Mouse (Mus musculus) liver, embryonic 13.5 days (tissue): ENCODE measurements around the gene Tmem161b. TPM values are rescaled to one million over a fixed set of nuclear protein-coding genes. Genes with fewer than 3 reads are reported as not detected.
"Not testable (repeated sequence)": the region's sequence is repeated elsewhere in the genome, so short reads cannot be mapped to it uniquely, and the experiment has no call there.

ENCODE experiments used
- ATAC-seq: fragments of 200-750 bp; cut with Nextera tagmentation; 2 replicates; pipeline ENCODE4 v1.8.0; 2017; ENCODE audit warnings: low read depth, mild to moderate bottlenecking, moderate number of reproducible peaks, moderate library complexity
- DNase-seq: peaks from one replicate; pipeline ENCODE4 v3.0.0; 2022
- H3K27ac ChIP-seq: fragments of 300-500 bp; sonication (generic); 2 replicates; pipeline ENCODE4 v1.5.1; 2015; ENCODE audit warnings: moderate library complexity, mild to moderate bottlenecking, inconsistent platforms
- H3K27me3 ChIP-seq: fragments of 300-500 bp; sonication (generic); 2 replicates; pipeline ENCODE4 v1.6.1; 2015; ENCODE audit warnings: mild to moderate bottlenecking, inconsistent platforms
- H3K36me3 ChIP-seq: fragments of 300-500 bp; sonication (generic); 2 replicates; pipeline ENCODE4 v1.6.1; 2015; ENCODE audit warnings: mild to moderate bottlenecking, inconsistent platforms
- H3K4me1 ChIP-seq: fragments of 300-500 bp; sonication (generic); replicated peaks from 2 replicates; pipeline ENCODE4 v1.6.1; 2015; ENCODE audit warnings: inconsistent platforms
- H3K4me2 ChIP-seq: fragments of 300-500 bp; sonication (generic); 2 replicates; pipeline ENCODE4 v1.6.1; 2015; ENCODE audit warnings: inconsistent platforms, mild to moderate bottlenecking, moderate library complexity
- H3K4me3 ChIP-seq: fragments of 300-500 bp; sonication (generic); replicated peaks from 2 replicates; pipeline ENCODE4 v1.5.1; 2015; ENCODE audit warnings: mild to moderate bottlenecking, inconsistent platforms
- H3K9ac ChIP-seq: fragments of 300-500 bp; sonication (generic); 2 replicates; pipeline ENCODE4 v1.6.1; 2015; ENCODE audit warnings: mild to moderate bottlenecking, inconsistent platforms
- H3K9me3 ChIP-seq: fragments of 300-500 bp; sonication (generic); replicated peaks from 2 replicates; pipeline ENCODE4 v1.6.1; 2016; ENCODE audit warnings: inconsistent platforms
- WGBS: fragments of 180-500 bp; shearing (Covaris S2); methylation state at CpG from one replicate; pipeline ENCODE4 v1.1.7; 2015; ENCODE audit not compliant: insufficient replicate concordance; 5-methylcytosine and 5-hydroxymethylcytosine counted together
- polyA plus RNA-seq: library from polyadenylated mRNA; unstranded; fragments of >200 nt; fragmentation: Nextera tagmentation; extraction: Ambion mirVana; gene quantifications from 2 replicates; pipeline ENCODE4 v1.2.1, GENCODE M21; 2015

Tmem161b gene
- 6.0 and 6.8 TPM in 2 replicates for polyA plus RNA-seq

DNA sequence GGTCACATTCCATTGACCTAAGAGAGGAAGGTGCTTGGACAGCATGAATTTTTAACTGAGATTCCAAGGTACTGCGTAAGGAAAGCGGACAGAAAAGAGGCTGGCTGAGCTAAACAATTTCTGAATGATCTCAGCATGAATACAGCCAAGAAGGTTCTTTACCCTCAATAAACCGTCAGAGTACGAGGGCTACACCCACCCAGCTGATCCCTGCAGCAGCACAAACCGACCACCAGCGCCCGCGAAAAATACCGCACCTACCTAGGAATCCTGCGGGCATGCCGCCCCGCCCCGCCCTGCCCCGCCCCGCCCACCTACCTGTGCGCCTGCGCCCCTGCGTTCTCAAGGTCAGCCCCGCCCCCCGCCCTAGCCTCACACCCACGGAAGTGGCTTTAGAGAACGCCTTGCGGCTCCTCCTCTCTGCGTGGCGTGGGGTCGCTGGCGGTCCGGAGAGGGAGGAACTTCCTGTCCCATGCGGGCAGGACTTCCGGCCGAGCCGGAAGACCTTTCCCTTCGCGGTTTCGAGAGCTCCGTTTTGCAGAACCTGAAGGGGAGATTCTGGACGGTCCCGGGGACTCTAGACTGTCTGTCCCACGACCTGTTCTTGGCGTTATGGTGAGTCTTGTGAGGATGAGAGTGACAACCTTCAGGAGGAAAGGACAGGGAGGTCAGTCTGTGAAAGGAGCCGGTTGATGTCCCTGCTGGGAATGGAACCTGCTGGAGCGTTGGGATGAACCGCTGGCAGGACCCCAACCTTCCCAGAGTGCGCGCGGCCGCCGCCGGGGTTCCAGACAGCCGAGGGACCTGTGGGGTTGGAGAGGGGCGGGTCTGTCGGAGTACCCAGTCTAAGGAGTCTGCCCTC is at the start of gene Tmem161b:
Tmem161b (plus strand) TSS at position 477 of the 862 bp plus-strand sequence.
- DNase-seq (peak; percentile 78), ATAC-seq (peak; percentile 99)
- Histone ChIP-seq H3K4me2 (peak within 1 kb of the TSS; percentile 91), H3K27ac (peak within 1 kb of the TSS; percentile 71), H3K36me3 (no peaks in the 10 kb centered on the region), H3K4me1 (peaks cover 16% of the 10 kb centered on the region), H3K9me3 (no peaks in the 10 kb centered on the region), H3K4me3 (peak within 1 kb of the TSS; percentile 78), H3K27me3 (no peaks in the 10 kb centered on the region), H3K9ac (peak within 1 kb of the TSS; percentile 82)
- WGBS: under 1% methylated on average over 48 of the region's 52 CpGs

DNA sequence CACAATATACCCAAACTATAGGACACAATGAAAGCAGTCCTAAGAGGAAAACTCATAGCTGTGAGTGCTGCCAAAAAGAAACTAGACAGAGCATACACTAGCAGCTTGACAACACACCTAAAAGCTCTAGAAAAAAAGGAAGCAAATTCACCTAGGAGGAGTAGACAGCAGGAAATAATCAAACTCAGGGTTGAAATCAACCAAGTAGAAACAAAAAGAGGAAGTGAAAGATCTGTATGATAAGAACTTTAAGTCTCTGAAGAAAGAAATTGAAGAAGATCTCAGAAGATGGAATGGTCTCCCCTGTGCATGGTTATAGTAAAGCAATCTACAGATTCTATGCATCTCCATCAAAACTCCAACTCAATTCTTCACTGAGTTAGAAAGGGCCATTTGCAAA is 36.3 kb upstream of the Tmem161b start:
- not testable (repeated sequence) for H3K27ac ChIP-seq, H3K9me3 ChIP-seq, H3K4me3 ChIP-seq, H3K27me3 ChIP-seq, H3K4me2 ChIP-seq, H3K36me3 ChIP-seq, H3K9ac ChIP-seq, DNase-seq, H3K4me1 ChIP-seq, ATAC-seq

DNA sequence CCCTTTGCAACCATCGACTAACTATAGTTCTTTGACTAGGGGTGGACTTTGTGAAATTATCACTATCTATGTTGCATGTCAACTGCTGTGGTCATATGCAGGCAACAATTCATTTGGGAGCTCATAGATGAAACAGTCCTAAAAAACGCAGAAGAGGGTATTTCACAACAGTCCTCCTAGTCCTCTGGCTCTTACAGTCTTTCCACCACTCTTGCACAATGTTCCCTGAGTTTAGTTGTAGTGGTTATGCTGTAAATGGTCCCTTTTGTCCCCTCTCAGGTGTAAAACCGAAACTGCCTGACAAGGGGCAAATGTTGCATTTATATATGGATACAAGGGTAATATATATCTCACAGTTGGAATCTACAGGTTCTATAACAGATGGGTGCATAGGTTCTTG is 29.4 kb upstream of the Tmem161b start:
- 50% methylated on average over 3 of the region's 3 CpGs for WGBS
- H3K9me3 ChIP-seq: no peaks in the 10 kb centered on the region
- no peaks in the 10 kb centered on the region for H3K27me3 ChIP-seq
- H3K4me2 ChIP-seq: no peak overlapping the region
- no peaks in the 10 kb centered on the region for H3K36me3 ChIP-seq
- no peak overlapping the region for H3K9ac ChIP-seq
- ATAC-seq (no peak), DNase-seq (no peak)
- no peak overlapping the region for H3K27ac ChIP-seq
- H3K4me3 ChIP-seq: no peak overlapping the region
- H3K4me1 ChIP-seq: no peaks in the 10 kb centered on the region

DNA sequence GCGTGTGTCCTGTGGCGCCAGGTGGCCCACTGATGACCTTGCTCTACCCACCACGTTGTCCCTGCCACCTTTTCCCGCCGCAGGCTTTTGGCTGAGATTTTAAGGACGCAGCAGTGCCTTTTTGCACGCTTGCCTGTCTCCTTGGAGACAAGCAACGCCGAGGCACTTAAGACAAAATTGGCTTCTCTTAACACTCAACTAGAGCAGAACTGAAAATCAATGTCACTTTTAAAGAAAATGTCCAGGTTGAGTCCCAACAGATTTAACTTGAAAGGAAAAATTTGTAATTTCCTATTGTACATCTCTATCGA is 541 bp downstream of the Tmem161b start:
- DNase-seq: no peak
- H3K36me3 ChIP-seq: no peaks in the 10 kb centered on the region
- no peaks in the 10 kb centered on the region for H3K27me3 ChIP-seq
- ATAC-seq: no peak
- peaks cover 16% of the 10 kb centered on the region for H3K4me1 ChIP-seq
- H3K27ac ChIP-seq: peak overlapping the region; percentile 71
- WGBS: 2% methylated on average over 10 of the region's 10 CpGs
- H3K9ac ChIP-seq: peak overlapping the region; percentile 82
- H3K9me3 ChIP-seq: no peaks in the 10 kb centered on the region
- peak overlapping the region; percentile 91 for H3K4me2 ChIP-seq
- H3K4me3 ChIP-seq: peak overlapping the region; percentile 78

DNA sequence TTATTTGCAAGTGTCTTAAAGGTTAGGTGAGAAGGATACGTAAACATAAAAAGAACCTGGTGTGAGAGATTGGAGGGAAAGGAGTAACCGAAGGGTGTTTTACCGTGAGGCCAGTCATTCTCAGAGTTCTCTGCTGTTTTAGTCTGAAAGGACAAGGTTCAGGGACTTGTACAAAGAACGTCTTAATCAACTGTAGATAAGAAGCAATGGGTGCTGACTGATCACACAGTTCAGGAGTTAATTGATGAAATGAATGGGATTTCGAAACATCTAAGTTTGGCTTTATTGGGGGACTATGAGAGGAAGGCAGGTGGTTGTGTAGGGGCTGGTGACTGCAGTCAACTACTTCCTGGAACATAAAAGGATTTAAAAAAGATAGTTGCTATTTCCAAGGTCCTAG is 922 bp downstream of the Tmem161b start:
- no peak for ATAC-seq
- peak overlapping the region; percentile 82 for H3K9ac ChIP-seq

DNA sequence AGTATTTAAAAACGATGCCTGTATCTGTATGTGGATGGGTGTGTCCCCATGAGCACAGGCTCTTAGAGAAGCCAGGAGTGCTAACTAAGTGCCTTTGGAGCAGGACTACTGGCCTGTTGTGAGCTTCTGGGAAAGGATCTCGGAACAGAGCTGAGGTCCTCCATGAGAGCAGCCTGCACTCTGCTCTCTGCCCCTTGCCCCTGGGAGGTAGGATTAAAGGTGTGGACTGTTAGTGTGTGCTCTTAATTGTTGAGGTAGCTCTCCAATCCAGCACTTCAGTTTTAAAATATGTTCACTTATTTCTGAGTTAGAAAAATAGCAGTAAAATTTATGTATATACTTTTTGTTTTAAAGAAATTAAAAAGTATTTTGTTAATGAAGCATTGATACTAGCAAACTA is 11.9 kb downstream of the Tmem161b start:
- H3K9ac ChIP-seq: no peak overlapping the region
- H3K36me3 ChIP-seq: peaks cover 10% of the 10 kb centered on the region; the same call in 1 of the 2 replicates
- ATAC-seq (no peak), DNase-seq (no peak)
- no peak overlapping the region for H3K27ac ChIP-seq
- WGBS: 62% methylated on average over 2 of the region's 2 CpGs
- no peaks in the 10 kb centered on the region for H3K27me3 ChIP-seq
- no peaks in the 10 kb centered on the region for H3K9me3 ChIP-seq
- no peak overlapping the region for H3K4me3 ChIP-seq
- no peaks in the 10 kb centered on the region for H3K4me1 ChIP-seq
- no peak overlapping the region for H3K4me2 ChIP-seq

More for the DNA sequence above, 922 bp downstream of the Tmem161b start:
- H3K4me3 ChIP-seq: peak overlapping the region; percentile 78
- no peaks in the 10 kb centered on the region for H3K9me3 ChIP-seq
- H3K36me3 ChIP-seq: no peaks in the 10 kb centered on the region
- peak overlapping the region; percentile 91 for H3K4me2 ChIP-seq
- H3K27me3 ChIP-seq: no peaks in the 10 kb centered on the region
- 31% methylated on average over 5 of the region's 5 CpGs for WGBS
- DNase-seq: no peak
- H3K4me1 ChIP-seq: peaks cover 16% of the 10 kb centered on the region
- no peak overlapping the region for H3K27ac ChIP-seq

DNA sequence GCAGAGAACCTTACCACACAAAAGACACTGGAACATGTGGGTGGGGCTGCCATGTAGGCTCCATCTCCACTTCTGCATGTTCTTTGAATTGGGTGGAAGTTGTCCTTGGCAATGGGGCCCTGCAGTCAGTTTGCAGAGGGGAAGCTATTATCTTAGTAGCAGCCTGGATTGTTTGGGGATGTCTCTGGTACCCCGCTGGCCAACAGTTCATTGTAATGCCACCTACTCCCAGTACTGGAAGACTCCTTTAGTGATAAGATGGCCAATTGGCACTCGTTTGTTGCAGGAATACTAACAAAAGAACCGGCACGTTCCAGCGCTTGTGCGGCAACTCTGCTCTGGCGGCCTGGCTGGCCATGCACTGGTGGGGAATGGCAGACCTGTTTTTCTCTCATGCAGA is 14.7 kb downstream of the Tmem161b start:
- H3K4me2 ChIP-seq: no peak overlapping the region
- DNase-seq: no peak
- WGBS: 90% methylated on average over 7 of the region's 7 CpGs
- no peak overlapping the region for H3K4me3 ChIP-seq
- no peaks in the 10 kb centered on the region for H3K27me3 ChIP-seq
- H3K4me1 ChIP-seq: no peaks in the 10 kb centered on the region
- H3K9me3 ChIP-seq: no peaks in the 10 kb centered on the region
- ATAC-seq: no peak
- peaks cover 10% of the 10 kb centered on the region; the same call in 1 of the 2 replicates for H3K36me3 ChIP-seq
- no peak overlapping the region for H3K9ac ChIP-seq
- no peak overlapping the region for H3K27ac ChIP-seq

DNA sequence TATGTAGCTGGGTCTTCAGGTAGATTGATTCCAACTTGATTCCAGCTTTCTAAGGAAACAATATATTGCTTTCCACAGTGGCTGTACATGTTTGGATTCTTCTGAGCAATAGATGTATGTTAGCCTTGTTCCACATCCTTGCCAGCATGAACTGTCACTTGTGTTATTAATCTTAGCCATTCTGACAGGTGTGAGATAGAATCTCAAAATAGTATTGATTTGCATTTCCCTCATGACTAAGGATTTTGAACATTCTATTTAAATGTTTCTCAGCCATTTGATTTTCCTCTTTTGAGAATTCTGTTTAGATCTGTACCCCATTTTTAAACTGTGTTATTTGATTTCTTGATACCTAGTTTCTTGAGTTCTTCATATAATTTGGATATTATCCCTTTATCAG is 16.1 kb downstream of the Tmem161b start:
- ATAC-seq (no peak), DNase-seq (no peak)
- Histone ChIP-seq H3K27me3 (no peaks in the 10 kb centered on the region), H3K36me3 (peaks cover 10% of the 10 kb centered on the region; the same call in 1 of the 2 replicates), H3K4me3 (no peak overlapping the region), H3K9me3 (no peaks in the 10 kb centered on the region), H3K9ac (no peak overlapping the region), H3K4me2 (no peak overlapping the region), H3K4me1 (no peaks in the 10 kb centered on the region), H3K27ac (no peak overlapping the region)

DNA sequence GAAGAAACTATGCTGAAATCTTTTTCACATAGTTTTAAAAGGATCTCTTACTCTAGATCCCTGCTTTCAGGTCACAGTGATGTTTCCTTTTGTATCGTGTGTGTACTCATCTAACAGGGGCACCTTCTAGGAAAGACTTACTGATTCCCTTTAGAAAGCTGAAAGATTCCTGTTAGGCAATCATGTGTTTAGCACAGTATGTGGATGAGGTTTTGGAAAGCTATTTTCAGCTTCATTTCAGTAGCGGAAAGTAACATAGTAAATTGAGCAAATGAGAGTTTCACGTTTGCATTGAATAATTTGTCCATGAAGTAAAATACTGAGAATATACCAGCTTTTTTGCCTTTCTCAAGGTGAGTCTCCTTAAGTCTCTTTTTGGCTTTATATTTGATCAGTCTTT is 26.0 kb downstream of the Tmem161b start:
- no peaks in the 10 kb centered on the region for H3K9me3 ChIP-seq
- no peak overlapping the region for H3K9ac ChIP-seq
- H3K4me2 ChIP-seq: no peak overlapping the region
- no peaks in the 10 kb centered on the region for H3K36me3 ChIP-seq
- no peaks in the 10 kb centered on the region for H3K27me3 ChIP-seq
- H3K4me3 ChIP-seq: no peak overlapping the region
- 75% methylated on average over 3 of the region's 3 CpGs for WGBS
- no peak for DNase-seq
- no peak overlapping the region for H3K27ac ChIP-seq
- ATAC-seq: no peak
- H3K4me1 ChIP-seq: no peaks in the 10 kb centered on the region

DNA sequence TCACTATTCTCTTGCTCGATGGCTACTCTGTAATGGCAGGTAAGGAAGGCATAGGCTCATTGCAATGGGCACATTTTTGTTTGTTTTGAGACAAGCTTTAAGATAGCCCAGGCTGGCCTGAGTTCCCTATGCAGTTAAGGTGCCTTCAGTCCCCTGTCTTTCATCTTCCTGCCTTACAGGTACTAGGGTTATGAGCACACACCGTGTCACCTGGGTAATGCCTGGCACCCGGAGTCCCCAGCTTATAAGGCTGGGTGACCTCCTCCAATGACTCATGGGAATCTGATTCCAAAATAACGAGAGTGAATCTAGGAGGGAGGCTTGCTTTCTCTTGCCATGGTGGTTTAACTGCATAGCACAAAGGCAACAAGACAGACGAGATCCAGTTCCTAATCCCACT is 29.2 kb downstream of the Tmem161b start:
- DNase-seq: no peak
- Histone ChIP-seq H3K9ac (no peak overlapping the region), H3K4me1 (no peaks in the 10 kb centered on the region), H3K27me3 (no peaks in the 10 kb centered on the region), H3K27ac (no peak overlapping the region), H3K4me3 (no peak overlapping the region), H3K4me2 (no peak overlapping the region), H3K36me3 (no peaks in the 10 kb centered on the region), H3K9me3 (no peaks in the 10 kb centered on the region)
- 66% methylated on average over 5 of the region's 5 CpGs for WGBS
- ATAC-seq: no peak

DNA sequence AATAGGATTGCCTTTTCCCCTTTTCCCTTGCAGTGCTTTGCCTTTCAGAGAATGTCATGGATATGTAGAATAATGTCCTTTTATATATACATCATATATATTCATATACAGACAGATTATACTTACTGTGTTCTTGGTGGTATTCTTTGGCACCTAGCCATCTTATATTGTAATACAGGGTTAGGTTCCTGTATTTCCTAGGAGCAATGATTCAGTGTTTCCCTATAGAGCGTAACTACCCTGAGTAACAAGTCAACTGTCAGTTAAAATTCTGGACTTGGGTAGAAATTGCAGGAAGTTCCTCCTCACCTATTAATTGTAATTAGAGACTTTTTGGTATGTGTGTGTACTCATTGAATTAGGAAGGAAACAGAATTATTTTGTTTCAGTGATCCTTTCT is 33.0 kb downstream of the Tmem161b start:
- Histone ChIP-seq H3K4me3 (no peak overlapping the region), H3K9me3 (no peaks in the 10 kb centered on the region), H3K27ac (no peak overlapping the region), H3K27me3 (no peaks in the 10 kb centered on the region), H3K4me2 (no peak overlapping the region), H3K4me1 (no peaks in the 10 kb centered on the region), H3K36me3 (peaks cover 6% of the 10 kb centered on the region), H3K9ac (no peak overlapping the region)
- no peak for ATAC-seq
- 85% methylated on average over 1 of the region's 1 CpGs for WGBS
- DNase-seq: no peak

DNA sequence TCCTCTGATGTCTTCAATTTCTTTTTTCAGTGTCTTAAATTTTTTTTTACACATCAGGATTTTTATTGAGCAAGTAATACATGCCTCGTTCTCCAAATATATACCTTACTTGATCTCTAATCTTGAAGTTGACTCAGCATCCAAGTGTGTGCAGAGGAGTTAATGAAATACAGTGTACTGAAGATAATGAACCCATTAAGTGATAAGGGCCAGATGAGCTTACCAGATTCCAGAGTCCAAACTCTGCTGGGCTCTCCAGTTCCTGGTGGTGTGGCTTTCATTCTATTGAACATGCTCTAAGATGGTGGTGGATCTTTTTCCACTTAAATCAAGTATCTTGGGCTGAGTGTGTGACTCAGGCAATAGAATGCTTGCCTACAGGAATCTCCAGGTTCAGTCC is 42.3 kb downstream of the Tmem161b start:
- ATAC-seq, H3K4me2 ChIP-seq, H3K4me3 ChIP-seq, H3K4me1 ChIP-seq, DNase-seq, H3K9ac ChIP-seq, H3K27ac ChIP-seq, H3K27me3 ChIP-seq, H3K9me3 ChIP-seq: not testable (repeated sequence)
- peaks cover 30% of the 10 kb centered on the region for H3K36me3 ChIP-seq
- 69% methylated on average over 1 of the region's 1 CpGs for WGBS
